Mouse (Mus musculus): ENCODE data around the gene Apon.
A peak's percentile ranks its signal among the peaks of the same experiment; 100 is the strongest.
"Not testable (repeated sequence)": the region's sequence is repeated elsewhere in the genome, so short reads cannot be mapped to it uniquely, and the experiment has no call there.

The Apon gene

DNA sequence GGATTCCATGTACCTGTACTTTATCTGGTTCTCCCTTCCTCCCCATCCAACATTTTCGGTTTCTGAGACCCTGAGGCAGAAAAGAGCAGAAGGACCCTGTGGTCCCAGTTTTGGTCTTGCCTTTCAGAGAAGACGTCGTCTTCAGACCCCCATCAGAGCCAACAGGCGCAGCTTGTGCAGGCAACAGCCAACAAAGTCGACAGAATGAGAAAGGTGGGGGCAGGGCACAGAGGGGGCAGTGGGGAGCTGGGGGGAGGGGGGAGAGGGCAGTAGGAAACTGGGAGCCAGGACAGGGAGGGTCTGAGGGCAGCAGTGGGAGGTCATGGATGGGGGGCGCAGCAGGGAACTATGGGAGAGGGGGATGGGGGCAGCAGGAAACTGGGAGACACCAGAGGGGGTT, 24.3 kb downstream of the Apon start:
- no peak for DNase-seq

DNA sequence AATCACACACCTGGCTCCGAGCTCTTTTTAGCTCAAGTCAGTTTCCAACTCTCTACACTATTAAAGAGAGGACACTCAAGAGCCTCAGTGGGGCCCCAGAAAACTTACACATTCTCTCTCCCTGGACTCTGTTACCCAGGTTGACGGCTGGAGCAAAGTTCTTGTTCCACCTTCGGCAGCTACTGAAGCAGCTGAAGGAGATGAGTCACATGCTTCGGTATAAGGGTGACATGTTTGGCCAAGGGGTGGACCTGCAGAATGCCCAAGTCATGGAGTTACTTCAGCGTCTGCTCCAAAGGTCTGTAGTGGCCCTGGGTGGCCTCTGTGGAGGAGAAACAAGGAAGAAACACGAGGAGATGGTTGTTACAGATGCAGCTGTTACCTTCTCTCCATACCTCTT, 27.0 kb downstream of the Apon start:
- no peak for DNase-seq

GRCm38 (mm10) chr10:128281682-128282081, 27.8 kb downstream of the Apon start:
- DNase-seq: no peak

DNA sequence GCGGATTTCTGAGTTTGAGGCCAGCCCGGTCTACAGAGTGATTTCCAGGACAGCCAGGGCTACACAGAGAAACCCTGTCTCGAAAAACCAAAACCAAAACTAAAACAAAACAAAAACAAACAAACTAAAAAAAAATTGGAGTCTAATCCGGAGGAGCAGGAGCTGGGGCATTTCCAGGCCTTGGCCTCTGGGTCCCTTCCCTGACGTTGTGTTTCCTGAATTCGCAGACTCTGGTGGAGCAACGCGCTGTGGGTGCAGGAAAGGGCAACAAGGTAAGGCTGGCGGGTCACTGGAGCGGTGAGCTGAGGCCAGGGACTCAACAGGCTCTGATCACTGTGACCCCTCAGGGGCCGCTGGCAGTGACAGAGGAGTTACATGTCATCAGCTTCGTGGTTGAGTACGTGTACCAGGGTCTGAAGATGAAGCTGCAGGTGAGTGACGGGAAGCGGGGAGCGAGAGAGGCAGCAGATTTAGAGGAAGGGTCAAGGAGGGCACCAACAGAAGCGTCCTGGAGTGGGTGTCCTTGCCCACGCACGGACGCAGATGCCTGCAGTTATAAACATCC, 29.1 kb downstream of the Apon start:
- DNase-seq: no peak

- peak; percentile 72 for DNase-seq
Observed at GRCm38 (mm10) chr10:128283604-128284579, 30.0 kb downstream of the Apon start.

- DNase-seq: not testable (repeated sequence)
Observed at GRCm38 (mm10) chr10:128290594-128290993, 36.7 kb downstream of the Apon start.

GRCm38 (mm10) chr10:128296370-128297090, 42.6 kb downstream of the Apon start:
- no peak for DNase-seq

DNA sequence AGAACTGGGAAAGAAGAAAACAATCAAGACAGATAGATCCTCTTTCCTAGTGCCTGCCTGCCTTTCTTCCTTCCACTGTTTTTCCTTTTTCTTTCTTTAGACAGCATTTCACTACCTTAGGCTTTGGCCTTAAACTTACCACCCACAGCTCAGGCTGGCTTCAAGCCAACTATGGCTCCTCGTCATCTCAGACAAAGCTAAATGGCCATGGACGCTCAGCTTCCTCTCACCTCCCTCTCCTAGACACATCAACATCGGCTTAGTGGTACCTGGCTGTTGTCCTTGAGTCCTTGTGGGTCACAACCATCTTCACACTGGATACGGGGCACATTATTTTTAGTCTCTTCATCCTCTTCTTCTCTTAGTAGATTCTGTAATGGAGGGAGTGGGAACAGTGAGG, 43.3 kb downstream of the Apon start:
- no peak for DNase-seq

- DNase-seq: peak; percentile 36
Observed at GRCm38 (mm10) chr10:128297622-128298021, 43.7 kb downstream of the Apon start.

GRCm38 (mm10) chr10:128298243-128298642, 44.3 kb downstream of the Apon start:
- no peak for DNase-seq

GRCm38 (mm10) chr10:128298702-128299171, 44.8 kb downstream of the Apon start, which contains the start of gene Il23a:
Il23a (minus strand) TSS chr10:128298752.
- no peak for DNase-seq

DNA sequence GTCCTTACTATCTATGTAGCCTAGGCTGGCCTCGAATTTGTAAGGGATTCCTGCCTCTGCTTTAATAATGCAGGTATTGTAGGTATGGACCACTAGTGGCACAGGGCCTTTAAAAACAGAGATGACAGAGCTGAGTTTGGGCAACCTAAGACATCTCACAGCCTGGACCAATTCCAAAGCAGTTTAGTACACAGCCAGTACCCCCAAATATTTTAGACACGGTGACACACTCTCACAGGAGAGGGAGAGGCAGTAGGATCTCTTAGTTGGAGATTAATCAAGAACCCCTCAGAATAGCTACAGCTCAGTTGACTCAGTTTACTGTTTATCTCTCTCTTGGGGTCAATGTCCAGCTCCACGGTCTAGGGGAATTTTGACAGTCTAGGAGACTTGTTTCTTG, 48.5 kb downstream of the Apon start:
- no peak for DNase-seq

GRCm38 (mm10) chr10:128302785-128303125, 48.9 kb downstream of the Apon start:
- DNase-seq: no peak

GRCm38 (mm10) chr10:128303126-128304021, 49.5 kb downstream of the Apon start, which contains the start of gene Pan2:
Pan2 (plus strand) TSS chr10:128303335.
- DNase-seq: peak; percentile 98

All from liver (tissue).